Mouse (Mus musculus): ENCODE measurements around the gene Capzb. TPM values are rescaled to one million over a fixed set of nuclear protein-coding genes. Genes with fewer than 3 reads are reported as not detected.

Capzb gene
- total RNA-seq, 2 experiments from 2014 or later: 444 to 499 TPM

GRCm38 (mm10) chr4:139268242-139268641 is 75.5 kb downstream of the Capzb start:
- Histone ChIP-seq H3K4me3 (no peak overlapping the region), H3K27ac (peak overlapping the region; percentile 81)
- peak; percentile 74 for DNase-seq
- TF ChIP-seq CTCF (IDR thresholded peaks at IDR 0.05): no peak
- intact Hi-C loops (cut with DNase I): no loop called here

- TF ChIP-seq CTCF (IDR thresholded peaks at IDR 0.05): no peak
- H3K4me3 ChIP-seq: no peak overlapping the region
- DNase-seq: no peak
- intact Hi-C loops (cut with DNase I): no loop called here
- H3K27ac ChIP-seq: peak overlapping the region; percentile 81; the same call in 1 of the 2 replicates
These were observed 77.5 kb downstream of the Capzb start for GRCm38 (mm10) chr4:139270168-139270567.

- Histone ChIP-seq H3K27ac (peak overlapping the region; percentile 80), H3K4me3 (no peak overlapping the region)
- intact Hi-C loops (cut with DNase I): no loop called here
- TF ChIP-seq CTCF (IDR thresholded peaks at IDR 0.05): no peak
- DNase-seq: no peak
These were observed 78.9 kb downstream of the Capzb start for GRCm38 (mm10) chr4:139271562-139271961.

DNA sequence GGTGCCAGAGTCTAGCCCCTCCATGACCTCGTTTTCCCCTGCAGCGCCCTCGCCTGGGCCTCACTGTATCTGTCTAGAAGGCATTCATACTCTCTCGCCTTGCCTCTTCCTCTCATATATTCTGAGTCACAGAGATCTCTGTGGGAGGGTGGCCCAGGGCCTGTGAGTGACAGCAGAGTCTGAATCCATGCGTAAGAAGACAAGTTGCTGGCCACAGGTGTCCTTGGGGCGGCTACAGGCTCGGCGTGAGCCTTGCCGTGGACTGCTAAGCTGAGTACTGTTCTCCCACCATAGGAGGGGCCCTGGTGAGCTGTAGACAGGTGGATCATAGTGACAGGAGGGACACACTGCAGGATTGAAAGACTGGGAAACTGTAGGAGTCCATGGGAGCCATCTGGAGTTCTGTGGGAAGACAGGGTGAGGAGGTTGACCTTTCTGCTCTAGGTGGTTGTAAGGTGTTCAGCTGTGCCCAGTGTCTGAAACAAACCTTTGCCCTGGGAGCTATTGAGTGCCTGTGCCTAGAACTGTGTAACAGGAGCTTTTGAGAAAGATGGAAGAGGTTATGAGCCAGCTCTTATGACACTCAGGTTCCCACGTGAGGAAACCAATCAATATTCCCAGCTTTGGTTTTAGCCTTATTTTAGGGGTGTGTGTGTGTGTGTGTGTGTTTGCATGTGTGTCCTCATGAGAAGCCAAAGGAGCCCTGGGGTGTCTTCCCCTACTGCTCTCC is 80.4 kb downstream of the Capzb start:
- intact Hi-C loops (cut with DNase I): no loop called here
- DNase-seq: no peak
- no peak for TF ChIP-seq CTCF (IDR thresholded peaks at IDR 0.05)
- no peak overlapping the region for H3K4me3 ChIP-seq
- peak overlapping the region; percentile 80 for H3K27ac ChIP-seq

GRCm38 (mm10) chr4:139274573-139274972 is 81.9 kb downstream of the Capzb start:
- no peak overlapping the region for H3K4me3 ChIP-seq
- DNase-seq: peak; percentile 77
- intact Hi-C loops (cut with DNase I): no loop called here
- TF ChIP-seq CTCF (IDR thresholded peaks at IDR 0.05): no peak
- peak overlapping the region; percentile 80 for H3K27ac ChIP-seq

DNA sequence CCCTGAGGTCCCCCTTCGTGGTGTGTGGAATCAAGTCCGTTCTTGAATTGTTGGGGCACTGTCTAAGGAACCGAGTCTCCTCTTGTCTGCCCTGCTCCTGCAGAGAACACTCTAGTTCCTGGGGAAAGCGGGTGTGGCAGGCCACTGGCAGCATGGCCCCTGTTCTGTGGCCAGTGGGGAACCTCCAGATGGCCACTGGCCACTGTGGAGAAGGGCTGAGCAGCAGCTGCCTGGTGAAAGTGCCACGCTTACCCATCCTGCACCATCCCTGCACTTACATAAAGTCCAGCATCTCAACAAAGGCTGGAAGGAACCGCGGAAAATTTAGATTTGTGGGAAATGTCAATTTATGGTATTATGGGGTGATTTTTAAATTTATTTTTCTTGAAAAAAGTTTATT is 83.7 kb downstream of the Capzb start:
- H3K27ac ChIP-seq: peak overlapping the region; percentile 46
- no peak overlapping the region for H3K4me3 ChIP-seq
- peak; percentile 53 for DNase-seq
- TF ChIP-seq CTCF (IDR thresholded peaks at IDR 0.05): no peak
- intact Hi-C loops (cut with DNase I): no loop called here

DNA sequence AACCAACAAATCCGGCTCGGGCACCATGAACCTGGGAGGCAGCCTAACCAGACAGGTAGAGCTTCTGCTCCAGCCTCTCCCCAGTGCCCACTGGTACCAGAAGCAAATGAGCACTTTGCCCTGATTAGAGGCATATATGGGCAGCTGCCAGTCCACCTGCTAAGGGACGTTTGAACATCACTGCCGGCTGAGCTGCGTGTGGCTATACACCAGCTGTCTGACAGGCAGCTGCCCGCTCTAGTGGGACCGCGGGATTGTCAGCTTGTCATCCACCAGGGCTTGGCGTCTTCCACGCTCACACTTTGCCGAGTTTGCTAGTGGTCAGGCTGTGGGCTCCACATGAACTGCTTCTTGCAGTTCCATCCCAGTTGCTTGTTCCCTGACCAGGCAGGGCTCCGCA is 87.8 kb downstream of the Capzb start:
- DNase-seq: no peak
- intact Hi-C loops (cut with DNase I): loop anchor here (10.0 kb wide), 1 partner anchor 66 kb away; no protein-coding TSS in a partner anchor
- Histone ChIP-seq H3K27ac (peak overlapping the region; percentile 88; the same call in 1 of the 2 replicates), H3K4me3 (no peak overlapping the region)
- TF ChIP-seq CTCF (IDR thresholded peaks at IDR 0.05): no peak

- Histone ChIP-seq H3K4me3 (no peak overlapping the region), H3K27ac (peak overlapping the region; percentile 88)
- intact Hi-C loops (cut with DNase I): loop anchor here (10.0 kb wide), 1 partner anchor 67 kb away; no protein-coding TSS in a partner anchor
- TF ChIP-seq CTCF (IDR thresholded peaks at IDR 0.05): no peak
- peak; percentile 74 for DNase-seq
These were observed 89.2 kb downstream of the Capzb start for GRCm38 (mm10) chr4:139281791-139282345.

DNA sequence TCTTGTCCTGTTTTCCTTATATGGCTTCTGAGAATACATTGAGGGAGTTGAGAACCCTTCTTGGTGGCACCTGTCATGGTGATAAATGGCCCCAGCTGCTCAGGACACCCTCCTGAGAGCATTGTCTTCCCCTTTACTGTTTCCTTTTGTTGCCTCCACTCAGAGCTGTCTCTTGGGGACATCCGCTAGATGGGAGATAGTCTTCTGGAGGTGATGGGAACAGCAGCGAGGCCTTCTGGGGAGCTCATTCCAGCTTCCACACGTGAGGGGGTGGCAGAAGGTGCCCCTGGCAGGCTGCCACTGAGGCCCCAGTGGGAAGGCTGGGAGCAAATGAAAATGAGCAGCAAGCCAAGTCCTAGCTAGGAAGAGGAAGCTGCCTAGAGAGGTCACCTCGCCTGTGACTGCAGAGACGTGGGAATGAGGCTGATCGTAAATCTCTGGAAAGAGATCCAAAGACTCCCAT is 90.3 kb downstream of the Capzb start:
- DNase-seq: no peak
- intact Hi-C loops (cut with DNase I): loop anchor here (10.0 kb wide), 1 partner anchor 68 kb away; no protein-coding TSS in a partner anchor
- Histone ChIP-seq H3K4me3 (no peak overlapping the region), H3K27ac (peak overlapping the region; percentile 88)
- TF ChIP-seq CTCF (IDR thresholded peaks at IDR 0.05): no peak

- no peak overlapping the region for H3K4me3 ChIP-seq
- no peak for DNase-seq
- TF ChIP-seq CTCF (IDR thresholded peaks at IDR 0.05): no peak
- peak overlapping the region; percentile 88 for H3K27ac ChIP-seq
- intact Hi-C loops (cut with DNase I): loop anchor here (5.0 to 10.0 kb wide), 3 partner anchors 70 to 198 kb away; partner anchors contain the start of gene Capzb
These were observed 92.2 kb downstream of the Capzb start for GRCm38 (mm10) chr4:139284877-139285276.

DNA sequence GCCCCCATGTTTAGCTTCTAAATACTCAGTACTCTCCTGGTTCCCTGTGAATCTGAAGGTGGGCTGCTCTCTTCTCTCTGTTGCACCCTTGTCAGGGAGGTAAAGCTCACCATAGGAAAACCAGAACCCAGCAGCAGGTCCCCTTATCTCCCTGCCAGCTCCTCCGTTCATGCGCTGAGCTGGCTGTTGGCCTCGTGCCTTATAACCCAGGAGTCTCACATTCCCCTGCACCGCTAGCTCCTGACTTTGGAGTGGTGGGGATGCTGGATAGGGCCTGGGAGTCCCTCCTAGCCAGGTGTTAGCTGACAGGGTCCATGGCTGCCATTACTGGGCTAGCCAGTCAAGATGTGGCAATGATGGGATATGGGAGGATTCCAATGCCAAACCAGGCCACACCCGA is 93.5 kb downstream of the Capzb start:
- intact Hi-C loops (cut with DNase I): loop anchor here (5.0 to 10.0 kb wide), 3 partner anchors 71 to 199 kb away; partner anchors contain the start of gene Capzb
- peak; percentile 78 for DNase-seq
- Histone ChIP-seq H3K4me3 (no peak overlapping the region), H3K27ac (peak overlapping the region; percentile 88)
- TF ChIP-seq CTCF (IDR thresholded peaks at IDR 0.05): no peak

DNA sequence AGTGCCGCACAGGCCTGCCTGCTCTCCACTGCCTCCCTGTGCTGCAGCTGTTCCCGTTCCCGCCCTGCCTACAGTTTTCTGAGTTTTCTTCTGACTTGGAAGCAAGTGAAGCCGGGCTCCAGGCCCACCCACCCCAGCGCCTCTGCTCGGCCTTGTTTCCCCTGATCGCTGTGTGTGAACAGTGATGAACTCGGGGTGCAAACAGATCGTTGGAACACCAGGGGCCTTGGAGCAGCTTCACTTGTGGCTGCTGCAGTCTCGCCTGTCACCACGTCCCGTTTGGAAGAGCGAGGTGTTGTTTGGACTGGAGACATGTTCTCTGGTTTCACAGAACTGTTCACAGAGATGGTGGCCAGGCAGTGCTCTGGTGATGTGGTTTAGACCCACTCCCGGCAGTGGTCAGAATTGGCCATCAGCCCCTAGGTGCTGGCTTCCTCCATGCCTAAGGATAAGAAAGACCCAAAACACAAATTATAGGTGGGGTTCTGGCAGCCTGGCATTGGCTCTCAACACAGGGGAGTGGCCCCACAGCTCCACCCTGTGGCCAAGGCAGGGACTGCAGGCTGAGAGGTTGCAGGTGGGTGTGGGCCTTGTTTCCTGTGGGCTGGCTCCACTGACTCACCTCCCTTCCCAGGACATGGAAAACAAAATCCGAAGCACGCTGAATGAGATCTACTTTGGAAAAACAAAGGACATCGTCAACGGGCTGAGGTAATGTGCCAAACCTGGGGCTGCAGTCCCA is 94.6 kb downstream of the Capzb start:
- Histone ChIP-seq H3K27ac (peak overlapping the region; percentile 88), H3K4me3 (peak overlapping the region; percentile 8; the same call in 1 of the 2 replicates)
- peak; percentile 91 for DNase-seq
- peak; percentile 99 for TF ChIP-seq CTCF (IDR thresholded peaks at IDR 0.05)
- intact Hi-C loops (cut with DNase I): loop anchor here (5.0 to 10.0 kb wide), 3 partner anchors 72 to 200 kb away; partner anchors contain the start of gene Capzb
